Mouse (Mus musculus) neural tube, embryonic 15.5 days (tissue): ENCODE measurements around the gene Mrpl42. TPM values are rescaled to one million over a fixed set of nuclear protein-coding genes. Genes with fewer than 3 reads are reported as not detected.
A peak's percentile ranks its signal among the peaks of the same experiment; 100 is the strongest.
"Not testable (repeated sequence)": the region's sequence is repeated elsewhere in the genome, so short reads cannot be mapped to it uniquely, and the experiment has no call there.

Experiments
- ATAC-seq: fragments of 200-750 bp; cut with Nextera tagmentation; 2 replicates; pipeline ENCODE4 v1.8.0; 2017; ENCODE audit warnings: mild to moderate bottlenecking, moderate TSS enrichment, moderate library complexity; ENCODE audit not compliant: low FRiP score
- H3K27ac ChIP-seq: fragments of 300-500 bp; sonication (generic); replicated peaks from 2 replicates; pipeline ENCODE4 v1.5.1; 2015; ENCODE audit warnings: mild to moderate bottlenecking, inconsistent platforms
- H3K27me3 ChIP-seq: fragments of 300-500 bp; sonication (generic); replicated peaks from 2 replicates; pipeline ENCODE4 v1.6.1; 2015; ENCODE audit warnings: inconsistent platforms
- H3K36me3 ChIP-seq: fragments of 300-500 bp; sonication (generic); 2 replicates; pipeline ENCODE4 v1.6.1; 2015; ENCODE audit warnings: inconsistent platforms
- H3K4me1 ChIP-seq: fragments of 300-500 bp; sonication (generic); 2 replicates; pipeline ENCODE4 v1.6.1; 2015; ENCODE audit warnings: inconsistent platforms
- H3K4me2 ChIP-seq: fragments of 300-500 bp; sonication (generic); 2 replicates; pipeline ENCODE4 v1.6.1; 2015; ENCODE audit warnings: inconsistent platforms, mild to moderate bottlenecking, moderate library complexity
- H3K4me3 ChIP-seq: fragments of 300-500 bp; sonication (generic); replicated peaks from 2 replicates; pipeline ENCODE4 v1.5.1; 2015; ENCODE audit warnings: mild to moderate bottlenecking, inconsistent platforms
- H3K9ac ChIP-seq: fragments of 300-500 bp; sonication (generic); replicated peaks from 2 replicates; pipeline ENCODE4 v1.6.1; 2015; ENCODE audit warnings: mild to moderate bottlenecking, inconsistent platforms
- H3K9me3 ChIP-seq: fragments of 300-500 bp; sonication (generic); replicated peaks from 2 replicates; pipeline ENCODE4 v1.6.1; 2016; ENCODE audit warnings: inconsistent platforms
- WGBS: fragments of 180-500 bp; shearing (Covaris S2); methylation state at CpG from one replicate; pipeline ENCODE4 v1.1.7; 2015; ENCODE audit warnings: mixed read lengths; 5-methylcytosine and 5-hydroxymethylcytosine counted together
- polyA plus RNA-seq: library from polyadenylated mRNA; unstranded; fragments of >200 nt; fragmentation: Nextera tagmentation; extraction: Ambion mirVana; gene quantifications from 2 replicates; pipeline ENCODE4 v1.2.1, GENCODE M21; 2015

Gene Mrpl42
- 286 and 296 TPM in 2 replicates for polyA plus RNA-seq

- Histone ChIP-seq H3K27ac (peak within 1 kb of the TSS; percentile 91), H3K9me3 (no peaks in the 10 kb centered on the region), H3K36me3 (peaks cover 8% of the 10 kb centered on the region), H3K4me2 (peak within 1 kb of the TSS; percentile 68), H3K9ac (peak within 1 kb of the TSS; percentile 74), H3K27me3 (no peaks in the 10 kb centered on the region), H3K4me3 (peak within 1 kb of the TSS; percentile 80), H3K4me1 (peaks cover 12% of the 10 kb centered on the region)
- WGBS = under 1% methylated on average over 35 of the region's 35 CpGs
- ATAC-seq = peak; percentile 94
Measured at GRCm38 (mm10) chr10:95501463-95502081, at the start of gene Mrpl42. Gene Mrpl42 (minus strand): TSS chr10:95501940.

DNA sequence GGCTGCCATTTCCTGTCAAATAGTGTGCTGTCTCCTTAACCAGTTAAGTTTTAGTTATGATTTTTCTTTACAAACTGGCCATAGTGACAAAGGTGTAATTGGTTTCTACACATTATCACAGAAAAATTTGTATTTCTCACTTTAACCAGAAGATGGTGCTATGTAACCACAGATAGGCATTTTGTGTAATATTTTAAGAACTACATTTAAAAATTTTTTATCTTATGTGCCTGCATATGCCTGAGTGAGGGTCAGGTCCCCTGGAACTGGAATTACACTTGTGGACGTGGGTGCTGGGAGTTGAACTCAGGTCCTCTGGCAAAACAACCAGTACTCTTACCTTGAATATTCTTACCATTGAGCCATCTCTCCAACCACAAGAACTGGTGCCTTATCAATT is 48.8 kb upstream of the Mrpl42 start:
- H3K36me3 ChIP-seq = peaks cover 12% of the 10 kb centered on the region
- no peak overlapping the region for H3K27ac ChIP-seq
- H3K9ac ChIP-seq = no peak overlapping the region
- no peak overlapping the region for H3K4me2 ChIP-seq
- H3K4me3 ChIP-seq = no peak overlapping the region
- no peak for ATAC-seq
- peaks cover 10% of the 10 kb centered on the region for H3K4me1 ChIP-seq
- H3K27me3 ChIP-seq = no peaks in the 10 kb centered on the region
- H3K9me3 ChIP-seq = no peaks in the 10 kb centered on the region
- WGBS = 80% methylated on average over 1 of the region's 1 CpGs

- not testable (repeated sequence) for H3K27ac ChIP-seq, H3K27me3 ChIP-seq, H3K4me1 ChIP-seq, H3K4me2 ChIP-seq, ATAC-seq, H3K9me3 ChIP-seq, H3K9ac ChIP-seq, H3K4me3 ChIP-seq
- peaks cover 21% of the 10 kb centered on the region for H3K36me3 ChIP-seq
- 74% methylated on average over 5 of the region's 5 CpGs for WGBS
Measured at GRCm38 (mm10) chr10:95549080-95549479, 47.3 kb upstream of the Mrpl42 start.

DNA sequence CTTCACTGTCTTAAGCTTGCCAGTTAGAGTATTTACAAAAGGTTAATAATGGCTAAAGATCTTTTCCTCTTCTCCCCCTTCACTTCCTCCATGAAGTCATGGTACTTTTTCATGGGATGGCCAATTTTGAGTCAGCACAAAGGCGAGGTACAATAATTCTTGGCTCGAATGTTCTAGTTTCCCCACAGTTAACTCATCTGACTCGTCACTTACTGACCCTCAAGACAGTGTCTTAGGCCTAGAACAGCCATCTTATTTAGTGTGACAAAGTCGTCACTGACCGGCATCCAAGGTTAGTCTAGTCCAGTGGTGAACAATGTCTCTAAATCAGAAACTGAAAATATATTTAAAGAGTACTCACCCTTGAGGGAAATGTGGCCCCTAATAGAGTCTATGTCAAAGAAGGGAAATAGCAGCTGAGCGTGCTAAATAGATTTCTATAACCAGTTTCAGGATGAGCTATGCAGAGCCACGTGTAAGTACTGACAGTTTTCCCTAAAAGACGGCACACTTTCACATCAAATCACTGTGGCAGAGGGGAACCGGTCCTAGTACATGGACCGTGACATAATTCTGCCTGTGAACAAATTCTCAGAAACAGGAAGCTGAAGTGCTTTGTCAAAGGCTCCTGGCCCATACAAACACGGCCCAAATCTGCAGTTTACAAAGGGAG is 46.5 kb upstream of the Mrpl42 start:
- ATAC-seq = no peak
- H3K4me2 ChIP-seq = no peak overlapping the region
- H3K27me3 ChIP-seq = no peaks in the 10 kb centered on the region
- no peaks in the 10 kb centered on the region for H3K9me3 ChIP-seq
- H3K27ac ChIP-seq = no peak overlapping the region
- WGBS = 86% methylated on average over 11 of the region's 11 CpGs
- peaks cover 7% of the 10 kb centered on the region for H3K4me1 ChIP-seq
- H3K9ac ChIP-seq = no peak overlapping the region
- no peak overlapping the region for H3K4me3 ChIP-seq
- H3K36me3 ChIP-seq = peaks cover 25% of the 10 kb centered on the region

GRCm38 (mm10) chr10:95546178-95546577 is 44.4 kb upstream of the Mrpl42 start:
- WGBS = 93% methylated on average over 2 of the region's 2 CpGs
- no peak overlapping the region for H3K27ac ChIP-seq
- peaks cover 29% of the 10 kb centered on the region for H3K36me3 ChIP-seq
- no peaks in the 10 kb centered on the region for H3K9me3 ChIP-seq
- H3K4me2 ChIP-seq = no peak overlapping the region
- no peak overlapping the region for H3K9ac ChIP-seq
- H3K27me3 ChIP-seq = no peaks in the 10 kb centered on the region
- H3K4me1 ChIP-seq = no peaks in the 10 kb centered on the region
- H3K4me3 ChIP-seq = no peak overlapping the region
- ATAC-seq = no peak

DNA sequence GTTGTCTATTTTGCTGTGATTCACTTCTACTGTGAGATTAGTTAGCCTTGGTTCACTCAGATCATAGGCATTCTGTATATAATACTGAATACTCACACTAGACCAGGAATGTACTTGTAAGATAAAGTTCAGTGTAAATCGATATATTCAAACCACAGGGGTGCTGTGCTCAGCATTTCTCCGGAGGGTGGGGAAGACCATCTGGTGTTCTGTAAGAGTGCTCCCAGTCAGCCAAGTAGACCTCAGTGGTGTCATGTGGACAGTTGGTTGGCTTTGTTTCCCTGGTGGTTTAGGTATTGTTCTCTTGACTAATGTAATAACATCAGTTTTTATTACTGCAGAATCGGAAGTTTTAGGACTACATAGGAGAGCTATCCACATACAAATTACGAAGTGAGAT is 43.3 kb upstream of the Mrpl42 start:
- Histone ChIP-seq H3K4me3 (no peak overlapping the region), H3K4me2 (no peak overlapping the region), H3K36me3 (peaks cover 26% of the 10 kb centered on the region), H3K9me3 (no peaks in the 10 kb centered on the region), H3K27me3 (no peaks in the 10 kb centered on the region), H3K9ac (no peak overlapping the region), H3K27ac (no peak overlapping the region), H3K4me1 (no peaks in the 10 kb centered on the region)
- ATAC-seq = no peak
- 55% methylated on average over 4 of the region's 4 CpGs for WGBS

- Histone ChIP-seq H3K4me2 (no peak overlapping the region), H3K27me3 (no peaks in the 10 kb centered on the region), H3K9ac (no peak overlapping the region), H3K36me3 (peaks cover 26% of the 10 kb centered on the region), H3K4me1 (no peaks in the 10 kb centered on the region), H3K9me3 (no peaks in the 10 kb centered on the region), H3K27ac (0 out of 2 replicates have a peak overlapping the region, but pooled peaks have one; percentile 23), H3K4me3 (no peak overlapping the region)
- WGBS = 90% methylated on average over 2 of the region's 2 CpGs
- ATAC-seq = no peak
Measured at GRCm38 (mm10) chr10:95544651-95545050, 42.9 kb upstream of the Mrpl42 start.

DNA sequence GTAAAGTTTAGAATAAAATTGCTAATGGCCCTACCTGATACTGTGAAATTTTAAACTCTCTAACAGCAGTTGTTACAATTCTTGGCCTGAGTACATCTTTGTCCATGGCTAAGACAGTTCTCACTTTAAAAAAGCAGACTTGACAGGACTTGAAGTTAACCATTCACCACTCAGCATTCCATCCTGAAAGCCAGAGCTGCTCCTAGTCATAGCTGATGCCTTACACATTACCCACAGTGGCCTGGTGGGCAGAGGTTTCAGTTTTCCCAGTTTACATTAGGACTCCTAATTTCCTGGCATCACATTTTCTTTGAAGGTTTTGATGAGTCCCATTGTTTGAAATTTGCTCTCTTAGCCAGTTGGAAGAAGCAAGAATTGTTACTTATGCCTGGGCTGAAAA is 42.3 kb upstream of the Mrpl42 start:
- H3K4me2 ChIP-seq = no peak overlapping the region
- H3K9ac ChIP-seq = no peak overlapping the region
- no peak for ATAC-seq
- no peaks in the 10 kb centered on the region for H3K9me3 ChIP-seq
- no peak overlapping the region for H3K4me3 ChIP-seq
- H3K27me3 ChIP-seq = no peaks in the 10 kb centered on the region
- H3K36me3 ChIP-seq = peaks cover 24% of the 10 kb centered on the region
- no peaks in the 10 kb centered on the region for H3K4me1 ChIP-seq
- 0 out of 2 replicates have a peak overlapping the region, but pooled peaks have one; percentile 23 for H3K27ac ChIP-seq

DNA sequence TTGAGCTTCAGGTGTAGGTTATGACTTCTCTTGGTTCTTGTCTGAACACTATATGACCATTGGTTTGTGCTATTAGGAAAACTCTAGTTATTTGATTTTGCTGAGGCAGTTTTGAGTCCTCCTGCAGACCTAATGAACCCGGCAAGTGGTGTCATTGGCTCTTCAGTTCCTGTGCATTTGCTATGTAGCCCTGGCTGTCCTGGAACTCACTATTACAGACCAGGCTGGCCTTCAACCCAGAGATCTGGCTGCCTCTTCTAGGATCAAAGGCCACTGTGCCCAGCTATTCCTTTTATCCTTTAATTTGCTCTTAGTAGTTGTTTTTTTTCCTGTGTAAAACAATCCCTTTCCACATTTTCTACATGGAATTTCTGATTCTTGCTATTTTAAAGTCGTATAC is 41.6 kb upstream of the Mrpl42 start:
- H3K4me1 ChIP-seq = no peaks in the 10 kb centered on the region
- no peaks in the 10 kb centered on the region for H3K27me3 ChIP-seq
- 87% methylated on average over 2 of the region's 2 CpGs for WGBS
- H3K4me3 ChIP-seq = no peak overlapping the region
- H3K9me3 ChIP-seq = no peaks in the 10 kb centered on the region
- no peak for ATAC-seq
- peaks cover 22% of the 10 kb centered on the region for H3K36me3 ChIP-seq
- H3K4me2 ChIP-seq = no peak overlapping the region
- no peak overlapping the region for H3K9ac ChIP-seq
- no peak overlapping the region for H3K27ac ChIP-seq

GRCm38 (mm10) chr10:95542916-95543315 is 41.2 kb upstream of the Mrpl42 start:
- ATAC-seq = no peak
- H3K9me3 ChIP-seq = no peaks in the 10 kb centered on the region
- 95% methylated on average over 4 of the region's 4 CpGs for WGBS
- H3K4me1 ChIP-seq = no peaks in the 10 kb centered on the region
- H3K36me3 ChIP-seq = peaks cover 17% of the 10 kb centered on the region
- no peak overlapping the region for H3K4me2 ChIP-seq
- no peak overlapping the region for H3K27ac ChIP-seq
- no peaks in the 10 kb centered on the region for H3K27me3 ChIP-seq
- H3K4me3 ChIP-seq = no peak overlapping the region
- no peak overlapping the region for H3K9ac ChIP-seq

DNA sequence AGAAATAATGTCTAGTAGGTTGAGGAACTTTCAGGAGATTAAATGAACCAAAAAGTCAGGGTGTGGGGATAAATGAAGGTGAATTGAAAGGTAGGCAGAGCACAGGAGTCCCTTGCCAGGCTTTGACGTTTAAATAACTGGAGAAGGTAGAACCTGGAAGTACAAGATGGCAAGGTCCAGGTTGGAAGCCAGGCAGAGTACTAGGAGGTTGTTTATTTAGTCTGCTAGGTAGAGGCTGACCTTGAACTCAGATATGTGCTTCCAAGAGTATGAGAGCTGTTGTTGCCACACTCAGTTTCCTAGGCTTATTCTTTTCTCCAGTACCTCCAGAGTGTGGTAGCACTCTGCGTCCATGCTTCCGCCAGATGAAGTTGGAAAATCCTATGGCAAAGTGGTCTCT is 38.1 kb upstream of the Mrpl42 start:
- WGBS = 91% methylated on average over 3 of the region's 3 CpGs
- H3K4me1 ChIP-seq = no peaks in the 10 kb centered on the region
- ATAC-seq = no peak
- H3K27ac ChIP-seq = no peak overlapping the region
- no peak overlapping the region for H3K9ac ChIP-seq
- H3K9me3 ChIP-seq = no peaks in the 10 kb centered on the region
- no peaks in the 10 kb centered on the region for H3K27me3 ChIP-seq
- H3K36me3 ChIP-seq = peaks cover 11% of the 10 kb centered on the region; the same call in 1 of the 2 replicates
- no peak overlapping the region for H3K4me3 ChIP-seq
- H3K4me2 ChIP-seq = no peak overlapping the region

- Histone ChIP-seq H3K36me3 (peaks cover 8% of the 10 kb centered on the region; the same call in 1 of the 2 replicates), H3K27me3 (no peaks in the 10 kb centered on the region), H3K9ac (no peak overlapping the region), H3K4me2 (no peak overlapping the region), H3K4me1 (no peaks in the 10 kb centered on the region), H3K9me3 (no peaks in the 10 kb centered on the region), H3K4me3 (no peak overlapping the region), H3K27ac (no peak overlapping the region)
- 93% methylated on average over 3 of the region's 3 CpGs for WGBS
- ATAC-seq = no peak
Measured at GRCm38 (mm10) chr10:95539260-95539659, 37.5 kb upstream of the Mrpl42 start.
